ENCODE assay signal across 8 mouse cellular contexts in genomic region chr2:147012623-147013184, GRCm38 (mm10). TPM values are rescaled to one million over a fixed set of nuclear protein-coding genes. Genes with fewer than 3 reads are reported as not detected.
A peak's percentile ranks its signal among the peaks of the same experiment; 100 is the strongest.
DNase-seq lines count a peak whose midpoint lies in the region; ATAC-seq and TF ChIP-seq lines count a peak whose summit lies in the region.

TSS of gene Xrn2 (plus strand) at chr2:147012996.

- 0 out of 2 replicates have a peak, but pooled peaks cover 9% of the 10 kb centered on the region for H3K36me3 ChIP-seq in heart, embryonic 12.5 days
- H3K36me3 ChIP-seq in kidney, postnatal 0 days (ENCODE audit: insufficient read depth, low read length), result no peaks in the 10 kb centered on the region
- peaks cover 2% of the 10 kb centered on the region; the same call in 1 of the 2 replicates for H3K36me3 ChIP-seq in liver, embryonic 11.5 days (ENCODE audit: control insufficient read depth, insufficient read depth, low read length)
- no peaks in the 10 kb centered on the region for H3K36me3 ChIP-seq in stomach, embryonic 14.5 days (ENCODE audit: control insufficient read depth, insufficient read depth, low read length)

- peak; percentile 97 for DNase-seq in CD4-positive helper T cell, adult 2 months (ENCODE audit: low read depth, low spot score)
- peak; percentile 92 for DNase-seq in brain, embryonic 18.5 days (ENCODE audit: low read depth, low spot score)
- peak; percentile 97 for DNase-seq in kidney, postnatal 0 days (ENCODE audit: low spot score)
- peak; percentile 97 for DNase-seq in liver, embryonic 11.5 days (ENCODE audit: low spot score)
- peak; percentile 97 for DNase-seq in naive thymus-derived CD4-positive, alpha-beta T cell, adult 2 months (ENCODE audit: low read depth)

- no peak for TF ChIP-seq CTCF in kidney, postnatal 0 days (IDR thresholded peaks at IDR 0.05; ENCODE audit: low read depth)

- under 1% methylated on average over 37 of the region's 37 CpGs for WGBS in heart, embryonic 12.5 days
- under 1% methylated on average over 37 of the region's 37 CpGs for WGBS in kidney, postnatal 0 days
- WGBS in liver, embryonic 11.5 days, result under 1% methylated on average over 37 of the region's 37 CpGs
- under 1% methylated on average over 37 of the region's 37 CpGs for WGBS in stomach, embryonic 14.5 days

- H3K4me3 ChIP-seq in heart, embryonic 12.5 days, result peak within 1 kb of the TSS; percentile 74
- H3K4me3 ChIP-seq in kidney, postnatal 0 days (replicated peaks; ENCODE audit: low read depth, low read length), result peak within 1 kb of the TSS; percentile 86
- peak within 1 kb of the TSS; percentile 80 for H3K4me3 ChIP-seq in liver, embryonic 11.5 days (ENCODE audit: low read depth, low read length)
- H3K4me3 ChIP-seq in stomach, embryonic 14.5 days (ENCODE audit: low read depth, low read length), result peak within 1 kb of the TSS; percentile 88

- H3K4me1 ChIP-seq in heart, embryonic 12.5 days (replicated peaks), result peaks cover 17% of the 10 kb centered on the region
- peaks cover 8% of the 10 kb centered on the region; the same call in 1 of the 2 replicates for H3K4me1 ChIP-seq in kidney, postnatal 0 days (replicated peaks; ENCODE audit: insufficient read depth, low read length)
- peaks cover 16% of the 10 kb centered on the region for H3K4me1 ChIP-seq in liver, embryonic 11.5 days (replicated peaks; ENCODE audit: control insufficient read depth, insufficient read depth, low read length)
- peaks cover 8% of the 10 kb centered on the region; the same call in 1 of the 2 replicates for H3K4me1 ChIP-seq in stomach, embryonic 14.5 days (ENCODE audit: control insufficient read depth, insufficient read depth, low read length)

- peak within 1 kb of the TSS; percentile 80 for H3K9ac ChIP-seq in heart, embryonic 12.5 days
- peak within 1 kb of the TSS; percentile 83 for H3K9ac ChIP-seq in kidney, postnatal 0 days (ENCODE audit: low read depth, low read length)
- H3K9ac ChIP-seq in liver, embryonic 11.5 days (ENCODE audit: low read depth, low read length), result peak within 1 kb of the TSS; percentile 74
- peak within 1 kb of the TSS; percentile 81 for H3K9ac ChIP-seq in stomach, embryonic 14.5 days (replicated peaks; ENCODE audit: low read depth, low read length)

- H3K27me3 ChIP-seq in heart, embryonic 12.5 days (replicated peaks), result no peaks in the 10 kb centered on the region
- H3K27me3 ChIP-seq in kidney, postnatal 0 days (ENCODE audit: insufficient read depth, low read length), result no peaks in the 10 kb centered on the region
- no peaks in the 10 kb centered on the region for H3K27me3 ChIP-seq in liver, embryonic 11.5 days (replicated peaks; ENCODE audit: control insufficient read depth, insufficient read depth, low read length)
- H3K27me3 ChIP-seq in stomach, embryonic 14.5 days (ENCODE audit: control insufficient read depth, insufficient read depth, low read length), result no peaks in the 10 kb centered on the region

- no peaks in the 10 kb centered on the region for H3K9me3 ChIP-seq in heart, embryonic 12.5 days (replicated peaks)
- H3K9me3 ChIP-seq in kidney, postnatal 0 days (replicated peaks; ENCODE audit: low read length), result no peaks in the 10 kb centered on the region
- no peaks in the 10 kb centered on the region for H3K9me3 ChIP-seq in liver, embryonic 11.5 days (ENCODE audit: control insufficient read depth, low read length)
- no peaks in the 10 kb centered on the region for H3K9me3 ChIP-seq in stomach, embryonic 14.5 days (ENCODE audit: control insufficient read depth, low read depth, low read length)

- peak within 1 kb of the TSS; percentile 74 for H3K4me2 ChIP-seq in heart, embryonic 12.5 days
- peak within 1 kb of the TSS; percentile 61 for H3K4me2 ChIP-seq in kidney, postnatal 0 days (ENCODE audit: low read length)
- peak within 1 kb of the TSS; percentile 93 for H3K4me2 ChIP-seq in liver, embryonic 11.5 days
- peak within 1 kb of the TSS; percentile 65 for H3K4me2 ChIP-seq in stomach, embryonic 14.5 days (replicated peaks; ENCODE audit: low read depth, low read length)

- peak; percentile 97 for ATAC-seq in erythroid progenitor cell, adult 5-6 weeks (replicated peaks; ENCODE audit: low FRiP score, poor library complexity, severe bottlenecking)
- ATAC-seq in heart, embryonic 12.5 days (ENCODE audit: insufficient number of reproducible peaks, low FRiP score), result peak; percentile 95
- ATAC-seq in kidney, postnatal 0 days (replicated peaks; ENCODE audit: low FRiP score, low read depth), result peak; percentile 94
- ATAC-seq in liver, embryonic 11.5 days (replicated peaks; ENCODE audit: low FRiP score), result peak; percentile 92
- peak; percentile 95 for ATAC-seq in stomach, embryonic 14.5 days (ENCODE audit: insufficient number of reproducible peaks, insufficient read depth, low FRiP score, low read depth)

- peak within 1 kb of the TSS; percentile 99 for H3K27ac ChIP-seq in heart, embryonic 12.5 days (ENCODE audit: poor library complexity, severe bottlenecking)
- peak within 1 kb of the TSS; percentile 97 for H3K27ac ChIP-seq in kidney, postnatal 0 days
- H3K27ac ChIP-seq in liver, embryonic 11.5 days (ENCODE audit: low read depth, low read length), result peak within 1 kb of the TSS; percentile 87
- H3K27ac ChIP-seq in stomach, embryonic 14.5 days (ENCODE audit: low read length), result peak within 1 kb of the TSS; percentile 99

RNA-seq across cellular contexts. Expression of gene Xrn2, which starts in this region (rescaled TPM):
- 38.2 and 44.4 TPM in 2 replicates for total RNA-seq in erythroid progenitor cell, adult 5-6 weeks (2015; ENCODE audit: low replicate concordance)
- total RNA-seq in erythroid progenitor cell, adult 5-6 weeks (2017; ENCODE audit: low replicate concordance), result 29.5 and 44.0 TPM in 2 replicates
- 62.0 and 64.3 TPM in 2 replicates for polyA plus RNA-seq in heart, embryonic 12.5 days (2016; fragmentation: Nextera tagmentation; extraction: Ambion mirVana)
- polyA plus RNA-seq in kidney, postnatal 0 days (2015; fragmentation: Nextera tagmentation; extraction: Ambion mirVana), result 70.3 and 76.1 TPM in 2 replicates
- 88.0 and 96.4 TPM in 2 replicates for polyA plus RNA-seq in liver, embryonic 11.5 days (2014; fragmentation: Nextera tagmentation; extraction: Ambion mirVana)
- polyA plus RNA-seq in stomach, embryonic 14.5 days (2014; fragmentation: Nextera tagmentation; extraction: Ambion mirVana), result 92.3 and 95.3 TPM in 2 replicates

Comparison
In these comparisons a context has a peak if more than half of its experiments do, and no peak if none do; other contexts are left out.
1. Peak in every context shown above with its lines: DNase-seq, ATAC-seq, H3K4me3 ChIP-seq and H3K27ac ChIP-seq.